Mouse (Mus musculus) heart, postnatal 4 days (tissue): Measurements from ENCODE around the gene Olfr1065. TPM values are rescaled to one million over a fixed set of nuclear protein-coding genes. Genes with fewer than 3 reads are reported as not detected.
"Not testable (repeated sequence)": the region's sequence is repeated elsewhere in the genome, so short reads cannot be mapped to it uniquely, and the experiment has no call there.

Source experiments
- DNase-seq: peaks from one replicate; pipeline ENCODE4 v3.0.0; 2021
- total RNA-seq, 2 experiments: library from RNA; stranded (reverse); gene quantifications; 2 replicates each; pipeline ENCODE4 v1.2.3; 2021

The Olfr1065 gene
- total RNA-seq = not detected

- not testable (repeated sequence) for DNase-seq
Observed at GRCm38 (mm10) chr2:86450491-86450890, at the start of gene Olfr1065. Olfr1065 (minus strand) TSS chr2:86450591.

GRCm38 (mm10) chr2:86487286-86487685 lies 36.9 kb upstream of the Olfr1065 start, which contains the start of gene Olfr228:
Olfr228 (minus strand) TSS chr2:86487386.
- DNase-seq = no peak

- peak; percentile 59 for DNase-seq
Observed at GRCm38 (mm10) chr2:86464442-86465109, 14.2 kb upstream of the Olfr1065 start.

- no peak for DNase-seq
Observed at GRCm38 (mm10) chr2:86460434-86460833, 10.0 kb upstream of the Olfr1065 start.

- no peak for DNase-seq
Observed at GRCm38 (mm10) chr2:86456169-86456568, 5.8 kb upstream of the Olfr1065 start, which contains the start of gene Olfr1066. Olfr1066 (minus strand) TSS chr2:86456269.

- not testable (repeated sequence) for DNase-seq
Observed at GRCm38 (mm10) chr2:86442101-86442500, 8.3 kb downstream of the Olfr1065 start.

- not testable (repeated sequence) for DNase-seq
Observed at GRCm38 (mm10) chr2:86428511-86428910, 21.9 kb downstream of the Olfr1065 start.

GRCm38 (mm10) chr2:86426649-86427048 lies 23.7 kb downstream of the Olfr1065 start, which contains the start of gene Olfr1062:
Olfr1062 (minus strand) TSS chr2:86426749.
- DNase-seq = not testable (repeated sequence)

- no peak for DNase-seq
Observed at GRCm38 (mm10) chr2:86413950-86414349, 36.4 kb downstream of the Olfr1065 start, which contains the start of gene Olfr1061. Olfr1061 (minus strand) TSS chr2:86414050.

- no peak for DNase-seq
Observed at GRCm38 (mm10) chr2:86395114-86395513, 55.3 kb downstream of the Olfr1065 start.

Other genes with a start within 250 kb of the Olfr1065 start
- not detected for gene Olfr1045, start 247.6 kb downstream of the Olfr1065 start, total RNA-seq
- not detected for gene Olfr1046, start 231.3 kb downstream of the Olfr1065 start, total RNA-seq
- gene Olfr1047, start 219.2 kb downstream of the Olfr1065 start, total RNA-seq = not detected
- gene Olfr1048, start 210.3 kb downstream of the Olfr1065 start, total RNA-seq = not detected
- gene Olfr1049, start 192.3 kb downstream of the Olfr1065 start, total RNA-seq = not detected
- not detected for gene Olfr1051, start 171.5 kb downstream of the Olfr1065 start, total RNA-seq
- not detected for gene Olfr1052, start 158.1 kb downstream of the Olfr1065 start, total RNA-seq
- not detected for gene Olfr1053, start 135.3 kb downstream of the Olfr1065 start, total RNA-seq
- gene Olfr1054, start 115.2 kb downstream of the Olfr1065 start, total RNA-seq = not detected
- gene Olfr1055, start 100.3 kb downstream of the Olfr1065 start, total RNA-seq = not detected
- gene Olfr1056, start 88.1 kb downstream of the Olfr1065 start, total RNA-seq = not detected
- gene Olfr1057, start 72.2 kb downstream of the Olfr1065 start, total RNA-seq = not detected
- not detected for gene Olfr1058, start 62.0 kb downstream of the Olfr1065 start, total RNA-seq
- gene Olfr1061, start 36.5 kb downstream of the Olfr1065 start, total RNA-seq = not detected
- not detected for gene Olfr1062, start 23.8 kb downstream of the Olfr1065 start, total RNA-seq
- gene Olfr1066, start 5.7 kb upstream of the Olfr1065 start, total RNA-seq = not detected
- gene Olfr228, start 36.8 kb upstream of the Olfr1065 start, total RNA-seq = not detected
- gene Olfr1076, start 57.9 kb upstream of the Olfr1065 start, total RNA-seq = not detected
- not detected for gene Olfr1079, start 91.9 kb upstream of the Olfr1065 start, total RNA-seq
- gene Olfr1080, start 107.6 kb upstream of the Olfr1065 start, total RNA-seq = not detected
- gene Olfr1082, start 148.4 kb upstream of the Olfr1065 start, total RNA-seq = not detected
- gene Olfr1084, start 189.1 kb upstream of the Olfr1065 start, total RNA-seq = not detected
- gene Olfr1085, start 211.4 kb upstream of the Olfr1065 start, total RNA-seq = not detected
- not detected for gene Olfr1086, start 229.5 kb upstream of the Olfr1065 start, total RNA-seq
- not detected for gene Olfr1087, start 247.8 kb upstream of the Olfr1065 start, total RNA-seq